Mouse (Mus musculus) heart, adult 11 months (tissue): ENCODE results near the gene Zfand4.

Source experiments
- DNase-seq: peaks from one replicate; pipeline ENCODE4 v3.0.0; 2022

Gene Zfand4

DNA sequence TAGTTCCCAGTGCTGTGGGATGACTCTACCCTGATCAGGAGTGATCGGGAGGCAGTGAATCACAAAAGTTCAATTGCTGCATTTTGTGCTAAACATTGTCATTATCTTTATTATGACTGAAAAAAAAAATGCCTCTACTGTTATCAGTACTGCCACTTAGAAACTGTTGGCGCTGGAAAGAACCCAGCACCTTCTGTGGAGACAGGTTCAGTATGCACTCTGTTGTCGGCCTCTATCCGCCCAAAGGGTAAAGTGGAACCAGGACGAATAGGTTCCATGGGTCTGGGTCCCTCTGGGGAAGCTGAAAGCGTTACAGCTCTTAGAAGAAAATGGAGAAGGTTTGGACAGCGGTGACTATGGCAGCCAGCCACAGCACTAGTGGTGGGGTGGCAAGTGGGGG is 114.9 kb downstream of the Zfand4 start:
- DNase-seq: peak; percentile 73
